Mouse (Mus musculus): ENCODE data around the gene Ift43.

Ift43 gene

DNA sequence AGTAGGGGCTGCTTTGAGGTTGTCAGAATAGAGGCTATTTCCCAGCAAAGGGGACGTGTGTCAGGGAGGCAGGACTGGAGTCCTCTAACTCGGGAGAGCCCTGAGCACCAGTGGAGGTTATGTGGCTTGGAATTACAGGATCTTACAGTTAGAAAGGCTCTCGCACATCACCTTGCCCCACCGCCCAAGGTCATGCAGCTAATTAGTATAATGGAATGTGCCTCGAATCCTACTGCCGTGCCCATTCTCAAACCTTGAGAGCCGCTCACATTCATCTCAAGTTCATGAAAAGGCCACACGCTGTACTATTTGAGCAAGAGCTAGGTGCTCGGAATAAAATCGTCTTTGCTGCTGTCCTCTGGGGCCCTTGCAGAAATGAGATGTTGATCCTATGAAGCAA, 47.4 kb downstream of the Ift43 start:
- DNase-seq (ENCODE audit: low spot score), result no peak

DNA sequence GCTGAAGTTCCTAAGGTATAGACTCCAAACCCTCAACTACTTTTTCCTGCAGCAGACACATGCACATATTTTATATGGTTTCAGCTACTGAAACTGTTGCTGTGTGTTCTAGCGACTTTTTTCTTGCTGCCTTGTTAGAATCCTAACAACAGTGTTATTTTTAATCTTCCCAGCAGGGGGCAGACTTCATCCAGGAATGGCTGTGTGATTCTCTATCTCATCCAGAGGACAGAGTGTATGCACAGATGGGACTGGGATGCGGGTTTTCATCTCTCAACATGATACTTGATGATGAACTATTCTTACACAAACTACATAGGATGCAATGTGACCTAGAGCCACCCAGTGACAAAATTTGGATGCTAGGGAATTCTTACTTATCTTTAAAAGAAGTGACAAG, 50.5 kb downstream of the Ift43 start:
- peak; percentile 46 for DNase-seq (ENCODE audit: low spot score)

DNA sequence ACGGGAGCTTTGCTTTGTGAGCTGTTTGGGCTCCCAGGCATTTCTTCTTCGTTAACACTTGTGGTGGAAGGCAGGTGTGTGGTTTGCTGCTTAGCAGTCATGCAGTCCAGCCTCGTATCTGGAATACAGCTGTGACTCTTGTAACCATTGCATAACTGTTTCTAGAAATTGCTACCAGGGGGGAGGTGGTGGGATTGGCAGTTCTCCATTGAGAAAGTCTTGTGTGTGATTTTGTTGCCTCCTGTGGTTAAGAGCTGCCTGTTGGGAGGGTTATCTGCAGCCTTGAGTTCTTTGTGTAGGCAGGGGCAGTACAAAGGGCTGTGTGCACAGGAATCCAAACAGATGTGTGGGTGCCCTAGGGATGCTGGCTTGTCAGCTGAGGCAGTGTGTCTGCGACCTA, 53.4 kb downstream of the Ift43 start:
- no peak for DNase-seq (ENCODE audit: low spot score)

DNA sequence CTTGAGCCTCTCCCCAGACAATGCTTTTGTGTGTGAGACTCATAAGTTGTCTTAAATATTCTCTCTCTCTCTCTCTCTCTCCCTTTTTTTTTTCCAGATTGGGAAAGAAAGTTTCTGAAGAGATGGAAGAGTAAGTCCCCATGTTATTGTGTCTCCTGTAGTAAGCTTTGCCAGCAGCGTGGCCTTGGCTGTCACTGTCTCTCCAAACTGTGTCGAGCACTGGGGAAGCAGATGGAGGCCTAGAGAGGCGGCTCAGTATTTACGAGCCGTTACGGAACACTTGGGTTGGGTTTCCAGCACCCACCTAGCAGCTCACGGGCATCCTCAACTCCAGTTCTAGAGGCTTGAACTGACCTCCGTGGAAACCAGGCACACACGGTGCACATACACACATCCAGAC, 56.4 kb downstream of the Ift43 start:
- DNase-seq (ENCODE audit: low spot score), result no peak

DNA sequence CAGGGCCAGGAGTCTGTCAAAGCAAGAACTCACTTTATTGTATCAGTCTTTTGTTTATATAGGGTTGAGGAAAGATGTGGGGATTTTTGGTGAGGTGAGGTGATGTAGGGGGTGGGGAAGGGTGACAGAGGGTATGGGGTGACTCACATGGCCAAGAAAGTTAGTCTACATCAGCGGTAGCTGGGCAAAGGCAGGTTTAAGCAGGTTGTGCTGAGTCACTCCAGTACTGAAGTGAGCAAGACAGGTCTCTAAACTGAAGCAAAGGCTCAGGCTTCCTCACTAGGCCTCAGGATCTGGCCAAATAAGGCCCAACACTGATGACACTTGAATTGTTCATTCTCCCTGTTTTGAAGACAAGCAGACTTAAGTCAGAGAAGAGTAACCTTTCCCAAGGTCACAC, 60.0 kb downstream of the Ift43 start:
- no peak for DNase-seq (ENCODE audit: low spot score)

DNA sequence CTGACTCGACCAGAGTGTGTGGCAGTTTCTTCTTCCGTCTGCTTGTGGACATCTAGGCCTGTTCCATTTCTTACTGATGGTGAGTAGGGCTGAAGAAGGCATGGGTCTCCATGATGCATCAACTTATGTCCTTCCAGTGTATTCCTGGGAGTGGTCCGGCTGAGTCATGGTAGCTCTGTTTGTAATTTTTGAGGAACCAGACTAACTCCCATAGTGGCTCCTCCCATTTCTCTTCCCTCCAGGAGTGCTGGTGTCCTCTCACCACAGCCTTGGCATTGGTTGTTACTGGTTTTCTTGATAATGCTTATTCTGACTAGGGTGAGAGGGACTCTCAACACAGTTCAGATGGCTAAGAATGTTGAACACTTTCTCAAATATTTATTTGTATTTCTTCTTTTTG, 63.9 kb downstream of the Ift43 start:
- no peak for DNase-seq (ENCODE audit: low spot score)

DNA sequence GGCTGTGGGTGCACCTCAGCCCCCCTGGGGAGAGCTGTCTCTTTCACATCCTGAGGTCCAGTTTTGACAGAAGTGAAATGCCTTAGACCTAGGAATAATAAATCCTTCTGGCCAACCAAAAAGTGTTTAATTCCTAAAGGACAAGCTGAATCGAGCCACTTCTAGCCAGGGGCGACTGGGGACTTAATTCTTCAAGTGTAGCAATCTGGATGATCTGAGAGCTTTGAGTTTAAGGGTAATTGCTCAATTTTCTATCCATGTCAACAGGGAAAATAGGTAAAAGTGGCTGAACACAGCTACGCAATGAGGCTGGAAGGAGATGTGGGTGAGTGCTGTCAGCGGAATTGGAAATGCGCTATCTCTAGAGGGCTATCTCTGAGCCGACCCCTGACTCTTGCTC, 65.9 kb downstream of the Ift43 start:
- DNase-seq (ENCODE audit: low spot score), result no peak

DNA sequence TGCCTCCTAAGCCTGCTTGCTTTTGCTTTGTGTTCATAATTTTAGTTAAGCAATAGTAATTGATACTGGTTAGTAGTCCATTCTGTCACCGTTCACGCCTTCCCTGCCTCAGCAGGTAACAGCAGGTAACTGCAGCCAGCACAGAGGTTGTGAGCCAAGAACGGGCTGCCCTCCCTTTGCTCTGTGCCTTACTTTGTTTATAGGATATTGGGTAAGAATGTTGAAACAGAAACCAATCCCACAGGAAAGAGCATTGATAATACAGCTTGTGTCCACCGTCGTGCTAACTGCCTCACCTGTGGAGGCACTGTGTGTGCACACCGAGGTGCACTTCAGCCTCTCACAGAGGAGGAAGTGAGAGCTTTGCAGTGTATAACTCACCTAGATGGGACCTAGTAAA, 66.7 kb downstream of the Ift43 start:
- DNase-seq (ENCODE audit: low spot score), result no peak

DNA sequence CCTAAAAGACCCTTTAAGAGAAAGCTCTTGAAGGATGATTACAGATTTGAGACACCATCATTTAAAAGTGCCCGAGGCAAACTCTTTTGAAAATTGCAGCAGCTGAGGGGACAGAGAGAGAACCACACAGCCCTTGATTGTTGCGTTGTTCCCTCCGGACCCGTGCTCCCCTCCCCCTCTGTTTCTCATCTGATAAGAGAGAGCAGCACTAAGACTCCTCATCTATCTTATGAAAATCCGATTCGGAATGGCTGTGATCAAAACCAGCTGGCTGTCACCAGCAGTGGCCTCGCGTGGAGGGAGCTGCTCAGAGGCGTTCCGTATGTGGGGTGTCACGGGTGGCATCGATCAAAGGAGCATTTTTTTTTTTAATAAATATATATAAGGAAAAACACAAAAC, 69.6 kb downstream of the Ift43 start:
- no peak for DNase-seq (ENCODE audit: low spot score)

DNA sequence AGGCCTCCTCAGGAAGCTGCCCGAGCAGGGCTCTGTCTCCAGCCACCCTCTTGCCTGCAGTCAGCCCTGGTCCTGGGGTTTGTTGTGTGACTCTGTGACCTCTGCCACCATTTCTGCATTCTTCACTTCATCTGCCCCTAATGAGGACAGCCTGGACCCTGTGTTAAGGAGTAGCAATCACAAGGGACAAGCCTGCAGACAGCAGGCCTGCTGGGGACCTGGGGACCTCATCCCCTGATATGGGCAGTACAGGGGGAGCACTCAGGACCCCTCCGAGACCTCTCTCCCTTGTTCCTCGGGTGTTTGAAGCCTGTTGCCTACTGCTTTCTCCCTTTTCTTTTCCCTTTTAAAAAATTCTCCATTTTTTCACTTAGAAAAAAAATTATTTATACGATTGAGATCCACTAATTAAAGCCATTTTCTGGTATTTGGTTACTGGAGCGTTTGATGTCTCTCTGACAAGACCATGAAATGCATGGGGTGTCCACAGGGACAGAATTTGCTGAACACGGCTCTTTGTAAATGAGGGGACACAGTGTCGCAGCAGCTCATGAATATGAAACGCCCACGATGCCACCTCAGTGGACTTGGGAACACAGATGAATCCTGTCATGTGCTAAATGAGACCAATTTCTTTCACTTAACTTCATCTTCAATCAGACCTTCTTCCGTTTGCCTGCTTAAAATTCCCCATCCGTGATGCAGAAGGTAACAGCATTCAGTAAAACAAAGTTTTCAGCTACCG, 71.0 kb downstream of the Ift43 start:
- DNase-seq (ENCODE audit: low spot score), result no peak

DNA sequence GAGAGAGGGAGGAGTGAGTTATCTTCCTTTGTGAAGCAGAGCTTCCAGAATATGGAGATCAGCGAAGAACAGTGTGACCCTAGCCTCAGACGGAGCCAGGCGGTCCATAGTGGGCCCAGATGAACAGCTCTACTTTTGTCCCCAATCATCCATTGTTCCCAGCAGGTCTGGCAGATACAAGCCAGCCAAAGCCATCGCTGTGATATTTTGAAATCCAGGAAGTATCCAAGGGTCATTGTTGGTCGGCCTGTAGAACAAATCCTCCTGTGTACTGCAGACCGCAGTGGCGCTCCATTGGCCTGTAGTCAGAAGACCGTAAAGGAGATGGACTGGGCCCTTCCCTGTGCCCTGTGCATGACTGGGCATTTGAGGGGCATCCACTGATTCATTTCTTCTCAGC, 72.8 kb downstream of the Ift43 start:
- no peak for DNase-seq (ENCODE audit: low spot score)

DNA sequence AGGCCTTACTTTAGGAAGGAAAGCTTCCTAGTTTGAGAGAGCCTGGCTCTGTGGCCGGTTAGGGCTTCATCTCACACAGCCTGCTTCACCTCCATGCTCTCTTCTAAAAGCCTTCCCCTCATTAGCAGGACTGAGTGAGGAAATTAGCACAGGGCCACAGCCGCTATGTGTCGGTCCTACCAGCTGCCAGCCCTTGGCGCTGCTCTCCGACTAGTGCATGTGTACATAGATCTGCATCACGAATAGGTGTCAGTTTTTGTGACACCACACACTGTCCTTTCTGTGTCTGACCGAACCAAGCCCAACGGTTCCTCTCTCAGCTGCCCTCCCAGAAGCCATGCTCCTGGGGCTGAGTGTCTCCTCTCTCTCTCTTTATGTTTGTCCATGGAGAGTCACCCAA, 74.8 kb downstream of the Ift43 start:
- no peak for DNase-seq (ENCODE audit: low spot score)

DNA sequence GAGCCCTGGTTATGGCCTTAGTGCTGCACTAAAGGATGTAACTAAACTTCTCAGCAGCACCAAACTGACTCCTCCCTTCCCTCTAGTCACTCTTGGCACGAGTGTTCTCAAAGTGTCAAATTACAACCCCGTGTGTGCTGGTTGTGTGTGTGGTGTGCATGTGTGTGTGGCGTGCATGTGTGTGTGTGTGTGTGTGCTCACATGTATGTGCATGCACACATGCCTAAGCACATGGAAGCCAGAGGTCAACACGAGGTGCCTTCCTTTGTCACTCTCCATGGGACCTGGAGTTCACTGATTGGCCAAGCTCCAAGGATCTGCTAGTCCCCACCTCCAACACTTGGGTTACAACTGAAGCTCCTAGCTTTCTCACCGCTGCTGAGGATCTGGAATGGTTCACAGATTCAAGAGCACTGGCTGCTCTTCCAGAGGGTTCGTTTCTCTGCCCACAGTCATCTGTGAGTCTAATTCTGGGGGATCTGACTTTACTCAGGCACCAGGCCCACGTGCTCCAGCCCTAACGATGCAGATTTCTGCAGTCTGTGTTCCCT, 75.6 kb downstream of the Ift43 start:
- no peak for DNase-seq (ENCODE audit: low spot score)

DNA sequence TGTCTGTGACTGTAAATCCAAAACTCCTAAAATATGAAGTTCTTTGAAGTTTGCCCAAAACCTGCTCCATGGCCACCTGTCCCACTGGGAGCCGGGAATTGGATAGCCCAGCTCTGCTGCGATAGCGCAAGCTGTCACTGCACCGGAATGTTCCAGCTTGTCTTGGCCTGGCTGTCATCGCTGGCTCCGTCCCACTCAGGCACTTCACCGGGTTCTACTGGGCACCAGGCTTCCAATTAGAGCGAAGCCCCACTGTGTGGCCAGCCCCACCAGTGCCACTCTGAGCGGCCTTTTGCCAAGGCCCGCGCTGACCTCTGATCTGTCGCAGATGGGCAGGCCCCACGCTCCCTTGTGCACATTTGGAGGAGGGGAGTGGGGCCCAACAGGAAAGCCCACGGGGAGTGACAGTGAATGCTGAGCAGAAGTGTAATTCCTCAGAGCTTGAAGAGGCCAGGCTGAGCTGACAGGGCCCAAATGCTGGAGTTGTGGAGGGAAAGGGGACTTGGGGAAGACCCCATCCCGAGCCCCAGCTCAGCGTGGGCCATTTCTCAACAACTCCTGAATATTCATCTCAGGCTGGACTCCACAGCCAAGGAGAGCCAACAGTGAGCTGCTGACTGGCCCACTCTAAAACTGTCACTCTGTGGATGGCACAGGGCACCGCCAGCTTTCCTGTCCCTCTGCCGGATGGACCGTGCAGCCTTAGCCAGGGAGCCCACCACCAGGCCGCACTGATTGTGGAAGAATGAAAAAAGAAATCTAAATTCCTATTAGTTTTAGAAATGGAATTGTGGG, 76.5 kb downstream of the Ift43 start:
- no peak for DNase-seq (ENCODE audit: low spot score)

DNA sequence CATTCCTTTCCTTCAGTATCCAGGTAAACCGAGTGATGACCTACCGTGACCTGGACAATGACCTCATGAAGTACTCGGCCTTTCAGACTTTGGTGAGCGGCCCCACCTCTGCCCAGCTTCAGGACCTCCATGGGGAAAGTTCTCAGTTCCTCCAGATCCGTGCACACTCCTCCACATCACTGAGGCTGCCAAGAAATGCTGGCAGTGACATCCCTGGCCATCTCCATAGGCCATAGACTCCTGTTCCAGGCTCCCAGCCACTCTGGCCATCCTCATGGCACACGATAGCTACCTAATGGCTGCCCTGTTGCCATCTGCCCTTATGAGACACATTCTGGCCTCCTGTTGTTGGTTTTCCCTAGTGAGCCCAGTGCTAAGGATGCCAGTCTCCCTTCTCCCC, 79.1 kb downstream of the Ift43 start:
- no peak for DNase-seq (ENCODE audit: low spot score)

DNA sequence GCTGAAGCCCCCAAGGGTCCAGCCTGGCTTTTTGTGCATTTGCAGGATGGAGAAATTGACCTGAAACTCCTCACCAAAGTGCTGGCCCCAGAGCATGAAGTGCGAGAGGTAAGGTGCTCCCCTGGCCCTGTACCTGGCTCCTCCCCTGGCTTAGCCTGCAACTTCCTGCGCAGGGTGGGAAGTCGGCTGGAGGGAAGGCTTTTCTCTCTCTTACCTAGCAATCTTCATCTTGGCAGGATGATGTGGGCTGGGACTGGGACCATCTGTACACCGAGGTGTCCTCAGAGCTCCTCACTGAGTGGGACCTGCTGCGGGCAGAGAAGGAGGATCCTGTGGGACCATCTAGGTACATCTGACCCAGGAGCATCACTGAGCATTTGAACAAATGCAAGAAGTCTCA, 79.6 kb downstream of the Ift43 start:
- no peak for DNase-seq (ENCODE audit: low spot score)

DNA sequence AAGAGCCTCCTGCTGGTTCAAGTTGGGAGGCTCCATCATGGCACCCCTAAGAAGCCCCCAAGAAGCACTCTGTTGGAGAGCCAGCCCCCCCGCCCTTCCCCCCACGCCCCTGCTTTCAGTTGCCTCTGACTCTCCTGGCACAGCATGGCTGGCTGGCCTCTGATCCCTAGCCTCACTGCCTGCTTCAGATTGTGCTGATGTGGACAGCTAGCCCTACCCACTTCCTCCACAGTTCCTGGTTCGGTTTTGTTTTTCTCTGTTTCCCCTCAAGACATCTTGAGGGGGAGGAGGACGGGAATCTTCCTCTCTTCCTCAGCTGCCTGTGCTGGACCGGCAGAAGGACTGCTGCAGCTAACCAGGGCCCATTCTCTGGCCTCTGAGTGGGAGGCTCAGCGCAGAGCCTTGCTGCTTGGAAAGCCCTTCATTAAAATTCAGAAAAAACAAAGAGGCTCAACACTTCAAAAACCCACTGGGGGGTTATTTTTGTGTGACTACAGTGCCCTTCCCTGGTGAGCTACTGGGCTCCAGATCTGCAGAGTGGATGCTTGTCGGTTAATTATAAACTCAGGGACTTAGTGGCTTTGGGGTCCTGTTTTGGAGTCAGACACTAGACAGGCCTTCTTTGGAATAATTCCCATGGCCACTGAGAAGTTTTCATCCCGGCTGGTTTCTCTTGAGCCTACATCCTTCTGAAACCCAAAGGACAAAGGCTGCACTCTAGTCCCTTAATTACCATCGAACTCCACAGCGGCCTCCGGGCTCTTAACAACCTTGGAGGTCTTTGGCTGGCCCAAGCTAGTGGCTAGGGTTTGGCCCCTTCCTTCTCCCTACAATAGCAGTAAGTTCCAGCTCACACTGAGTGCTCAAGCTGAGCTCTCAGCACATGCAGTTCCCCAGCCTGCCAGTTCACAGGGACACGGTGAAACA, 80.8 kb downstream of the Ift43 start:
- no peak for DNase-seq (ENCODE audit: low spot score)

DNA sequence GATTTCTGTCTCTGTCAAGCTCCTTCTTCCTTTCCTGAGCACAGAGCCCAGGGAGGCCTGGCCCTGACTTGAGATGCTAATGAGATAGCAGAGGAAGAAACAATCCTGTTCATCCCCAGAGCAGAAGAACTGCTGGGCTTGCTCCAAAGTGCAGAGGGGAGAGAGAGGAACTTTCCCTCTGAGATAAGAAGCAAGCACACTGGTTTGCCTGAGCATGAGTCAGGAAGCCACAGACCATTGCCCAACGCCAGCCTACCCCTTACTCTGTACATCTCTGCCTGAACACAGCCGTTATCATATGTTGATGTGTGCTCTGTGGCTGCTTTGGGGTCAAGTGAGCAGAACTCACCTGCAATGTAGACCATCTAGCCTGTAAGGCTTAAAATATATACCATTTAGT, 83.9 kb downstream of the Ift43 start:
- no peak for DNase-seq (ENCODE audit: low spot score)

DNA sequence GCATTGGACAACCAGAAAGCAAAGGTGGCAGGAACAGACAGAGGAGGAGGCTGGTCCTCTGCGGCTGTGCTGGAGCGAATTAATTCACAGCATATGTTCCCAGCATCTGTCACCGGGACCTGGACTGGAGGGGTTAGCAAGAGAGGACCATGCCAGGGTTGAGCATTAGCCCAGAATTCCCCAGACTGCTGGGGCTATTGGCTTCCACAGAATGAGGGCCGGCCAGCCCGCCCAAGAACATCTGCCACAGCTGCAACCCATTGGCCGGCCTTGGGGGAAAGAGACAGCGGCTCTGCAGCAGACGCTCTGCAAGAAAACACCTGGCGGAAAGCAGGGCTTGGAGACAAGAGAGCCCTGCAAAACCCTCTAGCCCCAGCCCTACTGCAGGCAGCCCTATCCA, 84.7 kb downstream of the Ift43 start:
- DNase-seq (ENCODE audit: low spot score), result no peak

DNA sequence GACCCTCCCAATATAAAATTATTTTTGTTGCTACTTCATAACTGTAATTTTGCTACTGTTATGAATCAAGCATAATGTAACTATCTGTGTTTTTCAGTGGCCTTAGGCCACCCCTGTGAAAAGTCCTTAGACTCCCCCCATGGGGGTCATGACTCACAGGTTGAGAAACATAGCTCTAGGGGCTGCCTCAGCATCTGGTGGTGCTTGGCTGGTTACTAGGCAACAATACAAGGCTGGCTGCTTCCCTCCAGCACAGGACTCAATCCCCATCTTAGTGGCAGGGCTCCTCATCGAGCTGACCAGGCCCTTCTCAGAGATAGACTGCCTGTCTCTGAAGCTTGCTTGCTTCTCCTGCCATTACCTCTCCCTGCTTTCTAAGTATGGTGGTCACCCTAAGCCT, 86.4 kb downstream of the Ift43 start:
- DNase-seq (ENCODE audit: low spot score), result no peak

DNA sequence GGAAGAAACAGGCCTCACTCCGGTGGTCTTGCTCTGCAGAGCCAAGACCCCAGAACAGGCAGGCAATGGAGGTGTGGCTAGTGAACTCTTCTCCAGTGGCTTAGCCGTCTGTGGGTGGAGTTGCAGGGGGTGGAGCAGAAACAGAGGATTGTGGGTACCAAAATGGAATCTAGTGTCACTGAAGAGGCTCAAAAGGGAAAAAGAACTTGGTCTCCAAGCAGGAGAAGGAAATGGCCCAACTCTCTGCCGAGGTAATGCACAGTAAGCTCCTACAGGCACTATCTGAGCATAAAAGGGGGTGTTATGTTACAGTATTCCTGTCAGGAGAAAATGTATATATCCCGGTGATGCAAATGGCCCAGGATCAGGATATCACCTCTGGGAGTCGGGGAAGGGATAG, 86.9 kb downstream of the Ift43 start:
- no peak for DNase-seq (ENCODE audit: low spot score)

DNA sequence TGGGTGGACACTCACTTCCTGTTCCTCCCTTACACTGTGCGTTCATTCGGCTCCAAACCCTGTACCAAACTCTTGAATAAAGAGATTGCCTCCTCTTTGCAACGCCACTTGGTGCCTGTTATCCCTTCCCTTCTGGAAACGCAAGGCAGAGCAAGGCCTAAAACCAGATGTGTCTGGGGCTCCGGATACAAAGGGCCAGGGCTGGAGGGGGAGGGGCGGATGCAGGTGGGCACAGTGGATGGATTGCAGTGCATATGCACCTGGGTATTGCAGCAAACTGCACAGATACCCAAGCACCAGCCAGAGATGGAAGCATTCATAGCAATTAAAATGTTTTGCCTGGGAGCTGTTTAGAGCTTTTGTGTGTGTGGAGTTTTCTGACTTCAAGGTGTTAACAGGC, 91.0 kb downstream of the Ift43 start:
- no peak for DNase-seq (ENCODE audit: low spot score)

Measured in urinary bladder, postnatal 25 days (tissue).